ENCODE assay signal across 7 mouse cellular contexts in the genomic region with DNA sequence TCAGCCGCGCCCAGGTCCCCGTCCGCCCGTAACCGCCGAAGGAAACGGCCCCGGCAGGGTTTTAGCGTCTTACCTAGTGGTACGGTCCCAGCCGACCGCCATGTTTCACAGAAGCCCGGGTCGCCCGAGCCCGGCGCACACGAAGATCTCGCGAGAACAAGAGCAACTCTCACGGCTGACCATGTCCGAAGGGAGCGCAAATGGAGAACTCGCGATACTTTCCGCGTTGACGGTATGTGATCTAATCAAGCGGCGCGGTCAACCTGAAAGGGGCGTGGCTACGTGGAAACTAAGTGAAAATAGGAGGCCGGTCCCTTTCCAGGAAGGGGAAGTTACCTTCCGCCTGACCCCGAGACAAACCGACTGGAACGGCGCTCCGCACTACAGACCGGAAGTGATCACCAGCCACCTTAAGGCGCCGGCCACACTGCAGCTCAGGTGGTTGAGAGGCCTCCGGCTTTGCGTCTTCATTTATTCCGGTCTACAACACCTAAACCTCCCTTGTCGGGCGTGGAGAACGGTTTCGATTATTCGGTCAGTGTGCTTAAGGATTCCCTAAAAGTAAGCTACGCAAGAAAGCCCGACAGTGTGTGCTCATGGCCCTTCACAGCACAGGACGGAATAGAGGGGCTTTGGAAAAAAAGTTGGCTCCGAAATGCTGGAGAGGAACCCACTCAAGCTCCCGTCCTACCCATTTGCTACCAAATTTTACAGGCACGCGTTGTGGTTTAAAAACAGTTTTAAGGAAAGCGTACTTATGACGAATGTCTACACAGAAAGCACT. TPM values are rescaled to one million over a fixed set of nuclear protein-coding genes. Genes with fewer than 3 reads are reported as not detected.
DNase-seq lines count a peak whose midpoint lies in the region; ATAC-seq and TF ChIP-seq lines count a peak whose summit lies in the region.

A gene (minus strand): TSS at position 478 of the 784 bp plus-strand sequence.

- peak within 1 kb of the TSS; percentile 96 for H3K27ac ChIP-seq in embryonic facial prominence, embryonic 10.5 days (replicated peaks)
- H3K27ac ChIP-seq in intestine, postnatal 0 days (ENCODE audit: low read depth, low read length): peak within 1 kb of the TSS; percentile 94
- peak within 1 kb of the TSS; percentile 87 for H3K27ac ChIP-seq in midbrain, embryonic 12.5 days (replicated peaks)
- H3K27ac ChIP-seq in small intestine, adult 2 months (ENCODE audit: insufficient read depth, low read depth, low read length): peak within 1 kb of the TSS; percentile 80

- no peaks in the 10 kb centered on the region for H3K9me3 ChIP-seq in embryonic facial prominence, embryonic 10.5 days
- no peaks in the 10 kb centered on the region for H3K9me3 ChIP-seq in intestine, postnatal 0 days (ENCODE audit: control insufficient read depth)
- no peaks in the 10 kb centered on the region for H3K9me3 ChIP-seq in midbrain, embryonic 12.5 days

- TF ChIP-seq POLR2A in small intestine, adult 2 months (IDR thresholded peaks at IDR 0.05; ENCODE audit: low read depth, low read length): peak; percentile 76

- ATAC-seq in intestine, postnatal 0 days: peak; percentile 98
- ATAC-seq in midbrain, embryonic 12.5 days (ENCODE audit: low FRiP score, low read depth): peak; percentile 99

- peaks cover 17% of the 10 kb centered on the region for H3K4me1 ChIP-seq in embryonic facial prominence, embryonic 10.5 days
- H3K4me1 ChIP-seq in intestine, postnatal 0 days (replicated peaks; ENCODE audit: control insufficient read depth, insufficient read depth, low read length): no peaks in the 10 kb centered on the region; the same call in 1 of the 2 replicates
- peaks cover 15% of the 10 kb centered on the region for H3K4me1 ChIP-seq in midbrain, embryonic 12.5 days
- H3K4me1 ChIP-seq in small intestine, adult 2 months (ENCODE audit: control insufficient read depth, insufficient read depth, insufficient read length, low read length): no peaks in the 10 kb centered on the region; the same call in 1 of the 2 replicates

- no peaks in the 10 kb centered on the region for H3K36me3 ChIP-seq in embryonic facial prominence, embryonic 10.5 days (replicated peaks)
- 0 out of 2 replicates have a peak, but pooled peaks cover 5% of the 10 kb centered on the region for H3K36me3 ChIP-seq in intestine, postnatal 0 days (ENCODE audit: control insufficient read depth, insufficient read depth)
- no peaks in the 10 kb centered on the region for H3K36me3 ChIP-seq in midbrain, embryonic 12.5 days
- 0 out of 2 replicates have a peak, but pooled peaks cover 2% of the 10 kb centered on the region for H3K36me3 ChIP-seq in small intestine, adult 2 months (ENCODE audit: control insufficient read depth, insufficient read depth, low read length)

- no peak for TF ChIP-seq CTCF in intestine, postnatal 0 days (IDR thresholded peaks at IDR 0.05; ENCODE audit: low read depth)
- no peak for TF ChIP-seq CTCF in small intestine, adult 2 months (IDR thresholded peaks at IDR 0.05; ENCODE audit: extremely low read depth, insufficient read length, insufficient replicate concordance, low read depth, low read length)

- no peaks in the 10 kb centered on the region for H3K27me3 ChIP-seq in embryonic facial prominence, embryonic 10.5 days (replicated peaks; ENCODE audit: low read depth, poor library complexity, severe bottlenecking)
- H3K27me3 ChIP-seq in intestine, postnatal 0 days (replicated peaks; ENCODE audit: control insufficient read depth, insufficient read depth, low read length): no peaks in the 10 kb centered on the region
- H3K27me3 ChIP-seq in midbrain, embryonic 12.5 days: no peaks in the 10 kb centered on the region
- no peaks in the 10 kb centered on the region for H3K27me3 ChIP-seq in small intestine, adult 2 months (ENCODE audit: control insufficient read depth, insufficient read depth, low read length)

- peak within 1 kb of the TSS; percentile 76 for H3K4me2 ChIP-seq in intestine, postnatal 0 days (replicated peaks; ENCODE audit: low read depth)
- H3K4me2 ChIP-seq in midbrain, embryonic 12.5 days (replicated peaks): peak within 1 kb of the TSS; percentile 74

- H3K4me3 ChIP-seq in embryonic facial prominence, embryonic 10.5 days: peak within 1 kb of the TSS; percentile 96
- H3K4me3 ChIP-seq in intestine, postnatal 0 days (ENCODE audit: low read depth, low read length): peak within 1 kb of the TSS; percentile 89
- peak within 1 kb of the TSS; percentile 75 for H3K4me3 ChIP-seq in midbrain, embryonic 12.5 days
- peak within 1 kb of the TSS; percentile 90 for H3K4me3 ChIP-seq in small intestine, adult 2 months (ENCODE audit: low read depth, low read length)

- peak; percentile 97 for DNase-seq in adrenal gland, postnatal 10 days
- DNase-seq in embryonic facial prominence, embryonic 10.5 days (ENCODE audit: low spot score): peak; percentile 96
- peak; percentile 96 for DNase-seq in gonadal fat pad, adult 2 months (ENCODE audit: low read depth)
- peak; percentile 98 for DNase-seq in left cerebral cortex, postnatal 4 days

- WGBS in embryonic facial prominence, embryonic 10.5 days: under 1% methylated on average over 61 of the region's 61 CpGs
- WGBS in intestine, postnatal 0 days: under 1% methylated on average over 61 of the region's 61 CpGs
- 1% methylated on average over 61 of the region's 61 CpGs for WGBS in midbrain, embryonic 12.5 days
- WGBS in small intestine, adult 2 months: under 1% methylated on average over 61 of the region's 61 CpGs

- peak within 1 kb of the TSS; percentile 99 for H3K9ac ChIP-seq in intestine, postnatal 0 days (ENCODE audit: low read depth, low read length)
- peak within 1 kb of the TSS; percentile 93 for H3K9ac ChIP-seq in midbrain, embryonic 12.5 days (replicated peaks)

- intact Hi-C loops in left cerebral cortex, postnatal 4 days (cut with DNase I): loop anchor here (10.0 kb wide), 1 partner anchor 703 kb away; no protein-coding TSS in a partner anchor

RNA-seq across cellular contexts. Expression of the gene that starts here (rescaled TPM):
- 10 to 100 TPM; 67.7 to 71.7 TPM for total RNA-seq in adrenal gland, postnatal 10 days (2021)
- polyA plus RNA-seq in embryonic facial prominence, embryonic 10.5 days (2016; fragmentation: Nextera tagmentation; extraction: Ambion mirVana): 186 and 191 TPM in 2 replicates
- 54.5 and 62.9 TPM in 2 replicates for polyA plus RNA-seq in gonadal fat pad, adult 2 months (2012; rRNA removed)
- polyA plus RNA-seq in intestine, postnatal 0 days (2015; fragmentation: Nextera tagmentation; extraction: Ambion mirVana): 198 and 202 TPM in 2 replicates
- total RNA-seq in left cerebral cortex, postnatal 4 days (2021): 10 to 100 TPM; 83.4 to 95.5 TPM
- 211 and 222 TPM in 2 replicates for polyA plus RNA-seq in midbrain, embryonic 12.5 days (2016; fragmentation: Nextera tagmentation; extraction: Ambion mirVana)
- 7.8 and 13.1 TPM in 2 replicates for polyA plus RNA-seq in small intestine, adult 2 months (2012; rRNA removed)

Comparison
In these comparisons a context has a peak if more than half of its experiments do, and no peak if none do; other contexts are left out.
1. Peak in every context shown above with its lines: DNase-seq, ATAC-seq, H3K4me3 ChIP-seq and H3K27ac ChIP-seq.